Mouse (Mus musculus) bone marrow, adult 2 months (tissue): ENCODE data around the gene Iqsec1. TPM values are rescaled to one million over a fixed set of nuclear protein-coding genes. Genes with fewer than 3 reads are reported as not detected.

Experiments used
- H3K27ac ChIP-seq: fragments of 200-500 bp; 2 replicates; pipeline ENCODE4 v1.5.1; 2012; ENCODE audit warnings: low read depth, mild to moderate bottlenecking, control low read depth, inconsistent platforms, low read length; ENCODE audit not compliant: control insufficient read depth, poor library complexity, insufficient read depth
- H3K4me1 ChIP-seq: fragments of 200-500 bp; 2 replicates; pipeline ENCODE4 v1.6.1; 2011; ENCODE audit warnings: low read length; ENCODE audit not compliant: control insufficient read depth, insufficient read depth
- H3K4me3 ChIP-seq: fragments of 200-500 bp; replicated peaks from 2 replicates; pipeline ENCODE3; 2011; ENCODE audit warnings: mild to moderate bottlenecking, low read depth, low read length, control low read depth; ENCODE audit not compliant: control insufficient read depth
- CTCF ChIP-seq: fragments of 200-500 bp; IDR thresholded peaks from 2 replicates; pipeline ENCODE4 v1.5.1; 2011; ENCODE audit warnings: low read length, control low read depth; ENCODE audit not compliant: control insufficient read depth, insufficient read depth
- POLR2A ChIP-seq: fragments of 200-500 bp; IDR thresholded peaks from 2 replicates; pipeline ENCODE4 v1.6.1; 2011; ENCODE audit warnings: low read depth, mild to moderate bottlenecking, control low read depth, low read length, borderline replicate concordance; ENCODE audit not compliant: control insufficient read depth
- WGBS: fragments of 180-500 bp; shearing (Covaris S2); methylation state at CpG from one replicate; pipeline ENCODE4 v1.1.7; 2018; 5-methylcytosine and 5-hydroxymethylcytosine counted together
- polyA plus RNA-seq: library from polyadenylated mRNA; stranded (reverse); fragments of >200 nt; gene quantifications from 2 replicates; pipeline ENCODE4 v1.2.4, GENCODE M21; 2011; ENCODE audit warnings: low replicate concordance; ENCODE audit not compliant: missing spikeins, insufficient read depth, insufficient read length

The Iqsec1 gene
- polyA plus RNA-seq, 1 experiment: 81.1 TPM

- no peak overlapping the region for H3K4me3 ChIP-seq
- TF ChIP-seq CTCF (no peak), POLR2A (no peak)
- no peak overlapping the region for H3K27ac ChIP-seq
- WGBS: 14% methylated on average over 22 of the region's 22 CpGs
- no peaks in the 10 kb centered on the region for H3K4me1 ChIP-seq
Observed at GRCm38 (mm10) chr6:90809960-90810362, 178.5 kb downstream of the Iqsec1 start.

GRCm38 (mm10) chr6:90809077-90809840 lies 179.2 kb downstream of the Iqsec1 start:
- Histone ChIP-seq H3K27ac (no peak overlapping the region), H3K4me3 (no peak overlapping the region), H3K4me1 (no peaks in the 10 kb centered on the region)
- WGBS: 66% methylated on average over 11 of the region's 11 CpGs
- no peak for TF ChIP-seq CTCF
- TF ChIP-seq POLR2A: no peak

- Histone ChIP-seq H3K4me1 (no peaks in the 10 kb centered on the region), H3K27ac (no peak overlapping the region), H3K4me3 (no peak overlapping the region)
- WGBS: 51% methylated on average over 5 of the region's 5 CpGs
- TF ChIP-seq POLR2A: no peak
- TF ChIP-seq CTCF: no peak
Observed at GRCm38 (mm10) chr6:90808544-90808943, 179.9 kb downstream of the Iqsec1 start.

GRCm38 (mm10) chr6:90808134-90808533 lies 180.4 kb downstream of the Iqsec1 start:
- H3K4me3 ChIP-seq: no peak overlapping the region
- TF ChIP-seq POLR2A (no peak), CTCF (no peak)
- WGBS: 75% methylated on average over 3 of the region's 3 CpGs
- no peak overlapping the region for H3K27ac ChIP-seq
- H3K4me1 ChIP-seq: no peaks in the 10 kb centered on the region

GRCm38 (mm10) chr6:90807581-90807980 lies 180.9 kb downstream of the Iqsec1 start:
- 2% methylated on average over 2 of the region's 2 CpGs for WGBS
- Histone ChIP-seq H3K4me3 (no peak overlapping the region), H3K27ac (no peak overlapping the region), H3K4me1 (no peaks in the 10 kb centered on the region)
- TF ChIP-seq CTCF (no peak), POLR2A (no peak)

GRCm38 (mm10) chr6:90806743-90807142 lies 181.7 kb downstream of the Iqsec1 start:
- no peak overlapping the region for H3K27ac ChIP-seq
- H3K4me1 ChIP-seq: no peaks in the 10 kb centered on the region
- no peak overlapping the region for H3K4me3 ChIP-seq
- WGBS: 84% methylated on average over 1 of the region's 1 CpGs
- no peak for TF ChIP-seq CTCF
- no peak for TF ChIP-seq POLR2A

- H3K4me1 ChIP-seq: no peaks in the 10 kb centered on the region
- H3K4me3 ChIP-seq: no peak overlapping the region
- WGBS: 59% methylated on average over 2 of the region's 2 CpGs
- TF ChIP-seq CTCF (no peak), POLR2A (no peak)
- H3K27ac ChIP-seq: no peak overlapping the region
Observed at GRCm38 (mm10) chr6:90805101-90805500, 183.4 kb downstream of the Iqsec1 start.

- Histone ChIP-seq H3K4me1 (no peaks in the 10 kb centered on the region), H3K27ac (no peak overlapping the region)
- TF ChIP-seq CTCF (no peak), POLR2A (no peak)
Observed at GRCm38 (mm10) chr6:90804646-90805045, 183.8 kb downstream of the Iqsec1 start.

More at GRCm38 (mm10) chr6:90804646-90805045, 183.8 kb downstream of the Iqsec1 start:
- no peak overlapping the region for H3K4me3 ChIP-seq
